Mouse (Mus musculus): ENCODE results near the gene Amer3.

DNA sequence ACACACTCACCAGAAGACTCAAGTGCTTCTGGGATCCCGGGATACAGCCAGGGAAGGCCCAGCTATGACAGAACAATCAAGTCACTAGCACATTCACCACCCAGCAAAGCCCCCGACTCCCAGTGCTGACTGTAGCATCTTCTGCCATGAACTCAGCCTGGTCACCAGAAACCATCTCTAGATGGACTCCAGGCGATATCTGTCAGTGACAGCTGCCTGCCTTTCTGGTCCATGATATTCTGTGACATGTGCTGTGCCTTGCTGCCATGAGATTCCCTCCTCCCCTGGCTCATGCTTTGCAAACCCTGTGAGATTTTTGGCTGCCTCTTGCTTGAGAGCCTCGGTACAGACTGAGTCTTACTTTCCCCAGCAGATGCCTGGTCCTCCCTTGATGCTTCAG is 5.3 kb downstream of the Amer3 start:
- TF ChIP-seq TAL1 (IDR thresholded peaks at IDR 0.05; ENCODE audit: low read length) (no peak), GATA1 (IDR thresholded peaks at IDR 0.05; ENCODE audit: low read length) (no peak)

All from erythroblast, embryonic 14.5 days (primary cell).